Mouse (Mus musculus) effector memory CD4-positive, alpha-beta T cell, adult 5 months (primary cell): ENCODE results near the gene Ccdc60. TPM values are rescaled to one million over a fixed set of nuclear protein-coding genes. Genes with fewer than 3 reads are reported as not detected.

Source experiments
- polyA plus RNA-seq: library from polyadenylated mRNA; unstranded; fragments of 100-300 nt; shearing (Covaris generic); gene quantifications from one replicate; pipeline ENCODE4 v1.2.1, GENCODE M21; 2017

The Ccdc60 gene
- not detected for polyA plus RNA-seq

GRCm38 (mm10) chr5:116288849-116289570, at the start of gene Ccdc60:
TSS of gene Ccdc60 (minus strand) at chr5:116288985.

GRCm38 (mm10) chr5:116083081-116083480, 205.7 kb downstream of the Ccdc60 start, which contains the start of gene Tmem233:
TSS of gene Tmem233 (minus strand) at chr5:116083244.

Other genes starting within 250 kb of the Ccdc60 start
- gene Tmem233, start 205.7 kb downstream of the Ccdc60 start, polyA plus RNA-seq, result not detected
- not detected for gene Hspb8, start 133.9 kb upstream of the Ccdc60 start, polyA plus RNA-seq